Mouse (Mus musculus) heart, embryonic 13.5 days (tissue): ENCODE measurements around the gene Rufy1. TPM values are rescaled to one million over a fixed set of nuclear protein-coding genes. Genes with fewer than 3 reads are reported as not detected.
A peak's percentile ranks its signal among the peaks of the same experiment; 100 is the strongest.

ENCODE experiments used
- ATAC-seq: fragments of 200-750 bp; cut with Nextera tagmentation; 2 replicates; pipeline ENCODE4 v1.8.0; 2017; ENCODE audit warnings: moderate TSS enrichment; ENCODE audit not compliant: insufficient number of reproducible peaks, low FRiP score, low TSS enrichment; ENCODE audit errors: extremely low read depth
- H3K27ac ChIP-seq: fragments of 300-500 bp; sonication (generic); replicated peaks from 2 replicates; pipeline ENCODE4 v1.5.1; 2015; ENCODE audit warnings: moderate library complexity, mild to moderate bottlenecking, inconsistent platforms
- H3K27me3 ChIP-seq: fragments of 300-500 bp; sonication (generic); replicated peaks from 2 replicates; pipeline ENCODE4 v1.6.1; 2015; ENCODE audit warnings: mild to moderate bottlenecking, inconsistent platforms
- H3K36me3 ChIP-seq: fragments of 300-500 bp; sonication (generic); 2 replicates; pipeline ENCODE4 v1.6.1; 2015; ENCODE audit warnings: mild to moderate bottlenecking, inconsistent platforms
- H3K4me1 ChIP-seq: fragments of 300-500 bp; sonication (generic); 2 replicates; pipeline ENCODE4 v1.6.1; 2015; ENCODE audit warnings: inconsistent platforms
- H3K4me2 ChIP-seq: fragments of 300-500 bp; sonication (generic); 2 replicates; pipeline ENCODE4 v1.6.1; 2015; ENCODE audit warnings: inconsistent platforms, mild to moderate bottlenecking, moderate library complexity
- H3K4me3 ChIP-seq: fragments of 300-500 bp; sonication (generic); 2 replicates; pipeline ENCODE4 v1.5.1; 2015; ENCODE audit warnings: moderate library complexity, mild to moderate bottlenecking, inconsistent platforms
- H3K9ac ChIP-seq: fragments of 300-500 bp; sonication (generic); 2 replicates; pipeline ENCODE4 v1.6.1; 2015; ENCODE audit warnings: inconsistent platforms, mild to moderate bottlenecking, moderate library complexity
- H3K9me3 ChIP-seq: fragments of 300-500 bp; sonication (generic); 2 replicates; pipeline ENCODE4 v1.6.1; 2016; ENCODE audit warnings: inconsistent platforms
- WGBS: fragments of 180-500 bp; shearing (Covaris S2); methylation state at CpG from one replicate; pipeline ENCODE4 v1.1.7; 2015; ENCODE audit warnings: mixed read lengths; 5-methylcytosine and 5-hydroxymethylcytosine counted together
- polyA plus RNA-seq: library from polyadenylated mRNA; unstranded; fragments of >200 nt; fragmentation: Nextera tagmentation; extraction: Ambion mirVana; gene quantifications from 2 replicates; pipeline ENCODE4 v1.2.1, GENCODE M21; 2015

Rufy1 gene
- polyA plus RNA-seq, 1 experiment from 2014 or later, result 19.5 TPM

DNA sequence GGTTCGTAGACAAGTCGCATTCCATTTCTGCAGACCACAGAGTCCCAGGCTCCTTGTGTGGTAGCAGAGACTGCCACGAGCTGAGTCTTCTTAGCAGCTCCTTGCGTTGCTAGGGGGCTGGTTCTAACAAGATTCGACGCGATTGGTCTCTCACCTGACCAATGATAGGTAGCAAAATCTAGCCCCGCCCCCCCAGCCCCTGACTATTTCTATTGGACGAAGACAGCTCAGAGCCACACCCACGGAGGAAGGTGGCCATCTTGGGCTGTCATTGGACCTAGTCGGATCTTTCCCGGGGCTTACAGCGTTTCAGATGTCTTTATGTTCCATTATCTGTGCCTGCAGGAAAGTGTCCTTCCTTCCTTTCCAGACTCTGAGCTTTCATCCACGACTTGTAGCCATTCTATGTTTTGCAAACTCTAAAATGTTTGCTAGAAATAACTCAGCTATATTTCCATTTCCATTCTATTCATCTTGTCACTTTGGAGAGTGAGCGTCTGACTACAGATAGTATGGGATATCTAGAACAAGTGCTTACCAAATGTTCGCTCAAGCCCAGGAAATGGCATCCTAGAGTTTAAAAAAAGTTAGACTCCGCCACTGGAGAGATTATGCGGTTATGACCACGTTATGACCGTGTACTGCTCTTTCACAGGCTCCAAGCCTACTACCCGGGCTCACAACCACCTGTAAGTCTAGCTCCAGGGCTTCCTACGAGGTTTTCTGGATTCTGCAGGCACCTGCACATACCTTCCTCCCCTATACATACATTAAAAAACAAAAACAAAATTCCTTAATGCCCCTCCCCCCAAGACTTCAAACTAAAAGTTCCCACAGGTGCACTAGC is 8.8 kb downstream of the Rufy1 start:
- Histone ChIP-seq H3K9ac (peak overlapping the region; percentile 41), H3K4me3 (peak overlapping the region; percentile 46), H3K9me3 (no peaks in the 10 kb centered on the region), H3K27me3 (no peaks in the 10 kb centered on the region), H3K27ac (peak overlapping the region; percentile 17), H3K4me2 (peak overlapping the region; percentile 72), H3K36me3 (peaks cover 31% of the 10 kb centered on the region), H3K4me1 (peaks cover 16% of the 10 kb centered on the region)
- WGBS, result 21% methylated on average over 22 of the region's 22 CpGs
- ATAC-seq, result peak; percentile 73

DNA sequence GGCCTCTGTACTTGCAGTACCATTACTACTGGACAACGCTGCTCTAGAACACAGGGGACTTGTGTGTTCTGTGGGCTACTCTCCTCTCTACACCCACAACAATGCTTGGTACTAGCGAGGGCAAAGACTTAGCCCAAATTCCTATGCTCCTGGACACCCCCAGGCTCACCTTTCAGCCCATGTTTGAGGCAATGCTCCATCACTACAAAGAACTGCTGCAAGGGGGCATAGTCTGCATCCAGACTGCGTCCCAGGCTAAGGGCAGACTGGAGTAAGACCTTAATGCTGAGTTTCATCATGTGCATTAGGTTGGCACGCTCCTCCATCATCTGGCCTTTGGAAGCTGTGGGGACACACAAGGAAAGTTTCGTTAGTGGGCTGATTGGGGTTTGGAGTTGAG is 9.5 kb downstream of the Rufy1 start:
- no peak overlapping the region for H3K27ac ChIP-seq
- peak overlapping the region; percentile 41; the same call in 1 of the 2 replicates for H3K9ac ChIP-seq
- no peaks in the 10 kb centered on the region for H3K9me3 ChIP-seq
- no peak for ATAC-seq
- H3K4me2 ChIP-seq, result peak overlapping the region; percentile 72
- no peaks in the 10 kb centered on the region for H3K27me3 ChIP-seq
- WGBS, result 53% methylated on average over 5 of the region's 5 CpGs
- H3K36me3 ChIP-seq, result peaks cover 38% of the 10 kb centered on the region
- H3K4me3 ChIP-seq, result peak overlapping the region; percentile 46
- peaks cover 16% of the 10 kb centered on the region for H3K4me1 ChIP-seq

DNA sequence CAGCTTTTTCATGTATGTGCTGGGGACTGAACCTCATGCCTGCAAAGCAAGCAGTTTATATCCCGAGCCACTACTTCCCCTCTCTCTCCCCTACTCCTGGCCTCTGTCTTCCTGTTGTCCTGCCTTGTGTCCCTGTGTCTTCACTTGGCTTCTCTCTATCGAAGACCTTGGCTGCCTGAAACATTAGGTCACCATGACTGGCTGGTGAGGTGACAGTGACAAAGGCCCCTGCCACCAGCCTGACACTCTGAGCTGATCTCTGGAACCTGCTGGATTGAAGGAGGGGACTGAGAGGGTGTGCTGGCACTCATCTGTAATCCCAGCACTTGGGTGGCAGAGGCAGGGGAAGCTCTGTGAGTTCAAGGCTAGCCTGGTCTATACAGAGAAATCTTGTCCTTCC is 13.1 kb downstream of the Rufy1 start:
- no peak for ATAC-seq
- Histone ChIP-seq H3K9me3 (no peaks in the 10 kb centered on the region), H3K27me3 (no peaks in the 10 kb centered on the region), H3K4me1 (peaks cover 12% of the 10 kb centered on the region), H3K9ac (no peak overlapping the region), H3K27ac (no peak overlapping the region), H3K4me3 (no peak overlapping the region), H3K4me2 (no peak overlapping the region), H3K36me3 (peaks cover 72% of the 10 kb centered on the region)
- WGBS, result 43% methylated on average over 2 of the region's 2 CpGs

DNA sequence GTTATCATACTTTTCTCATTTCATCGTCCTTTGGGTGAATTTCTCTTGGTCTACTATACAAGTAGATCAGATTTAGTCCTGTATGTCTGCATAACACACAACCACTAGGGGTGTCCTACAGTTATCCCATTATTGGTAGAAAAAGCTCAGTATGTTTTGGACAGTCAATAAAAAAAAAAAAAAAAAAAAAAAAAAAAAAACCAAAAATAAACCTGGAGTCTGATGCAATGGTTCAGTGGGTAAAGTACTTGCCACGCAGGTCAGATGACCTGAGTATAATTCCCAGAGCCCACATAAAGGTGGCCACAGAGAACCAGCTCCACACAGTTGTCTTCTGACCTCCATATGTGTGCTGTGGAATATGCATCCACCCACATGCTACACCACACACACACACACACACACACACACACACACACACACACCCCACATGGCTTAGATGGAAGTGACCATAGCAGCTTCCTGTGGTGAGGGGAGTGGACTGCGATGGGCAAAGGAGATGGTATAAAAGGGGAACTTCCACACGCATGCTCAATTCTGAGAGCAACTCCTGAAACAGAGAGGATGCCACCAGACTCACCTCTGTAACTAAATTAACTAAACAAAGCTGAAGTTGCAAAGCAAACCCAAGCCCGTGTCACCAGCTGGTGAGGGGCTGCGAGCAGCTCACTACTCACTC is 15.2 kb downstream of the Rufy1 start:
- Histone ChIP-seq H3K4me2 (no peak overlapping the region), H3K4me3 (no peak overlapping the region), H3K9ac (no peak overlapping the region), H3K9me3 (no peaks in the 10 kb centered on the region), H3K36me3 (peaks cover 81% of the 10 kb centered on the region), H3K27me3 (no peaks in the 10 kb centered on the region), H3K4me1 (no peaks in the 10 kb centered on the region), H3K27ac (no peak overlapping the region)
- WGBS, result 86% methylated on average over 6 of the region's 6 CpGs
- no peak for ATAC-seq

DNA sequence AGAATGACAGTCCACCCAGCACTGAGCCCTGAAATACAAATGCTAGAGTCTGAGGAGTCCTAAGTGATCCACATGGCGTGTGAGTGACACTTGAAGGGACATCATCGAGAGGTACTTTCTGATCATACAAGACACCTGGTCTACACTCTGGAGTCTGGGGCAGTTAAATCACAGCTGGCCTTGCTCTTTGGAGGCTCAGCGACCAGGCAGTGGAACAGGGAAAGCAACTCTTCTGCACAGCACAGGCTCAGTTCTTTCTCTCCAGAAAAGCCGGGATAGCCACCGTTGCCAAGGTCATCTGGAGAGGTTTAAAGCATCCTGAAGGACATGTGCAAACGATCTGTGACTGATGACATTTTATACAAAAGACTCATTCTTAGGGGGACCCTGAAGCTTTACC is 23.7 kb downstream of the Rufy1 start:
- Histone ChIP-seq H3K4me3 (no peak overlapping the region), H3K27ac (no peak overlapping the region), H3K27me3 (no peaks in the 10 kb centered on the region), H3K9me3 (no peaks in the 10 kb centered on the region), H3K4me1 (peaks cover 20% of the 10 kb centered on the region), H3K4me2 (no peak overlapping the region), H3K9ac (no peak overlapping the region), H3K36me3 (peaks cover 69% of the 10 kb centered on the region)
- ATAC-seq, result no peak
- WGBS, result 58% methylated on average over 6 of the region's 6 CpGs

DNA sequence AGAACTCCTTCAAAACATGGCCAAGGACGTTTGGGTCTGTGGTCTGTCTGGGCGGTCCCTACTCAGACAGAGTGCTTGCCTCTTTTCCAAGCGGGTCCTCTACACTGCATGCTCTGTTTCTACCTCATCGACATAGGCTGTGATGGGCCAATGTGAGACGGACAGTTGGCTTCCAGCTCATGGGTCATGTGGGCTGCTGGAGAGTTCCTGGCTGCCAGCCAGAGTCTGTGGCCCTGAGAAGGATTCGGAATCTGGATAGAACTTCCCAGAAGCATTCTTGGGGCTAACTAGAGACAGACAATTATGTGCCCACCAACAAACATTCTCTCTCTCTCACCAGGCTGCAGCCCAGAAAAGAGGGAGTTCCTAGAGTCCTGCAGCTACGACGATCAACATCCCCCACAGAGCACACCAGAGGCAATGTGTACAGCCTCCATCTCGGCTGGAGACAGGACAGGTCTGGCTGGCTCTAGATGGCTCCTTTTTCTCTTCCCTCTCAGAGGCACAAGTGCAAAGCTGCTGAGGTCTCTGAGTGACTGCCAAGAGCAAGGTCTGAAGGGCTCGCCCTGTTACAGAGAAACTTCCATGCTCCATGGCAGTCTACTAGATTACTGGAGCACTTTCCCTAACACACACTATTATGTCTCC is 27.4 kb downstream of the Rufy1 start:
- Histone ChIP-seq H3K4me2 (peak overlapping the region; percentile 6), H3K4me3 (no peak overlapping the region), H3K4me1 (peaks cover 20% of the 10 kb centered on the region), H3K9me3 (no peaks in the 10 kb centered on the region), H3K27ac (peak overlapping the region; percentile 80), H3K27me3 (no peaks in the 10 kb centered on the region), H3K9ac (peak overlapping the region; percentile 24; the same call in 1 of the 2 replicates), H3K36me3 (peaks cover 73% of the 10 kb centered on the region)
- ATAC-seq, result no peak
- WGBS, result 46% methylated on average over 10 of the region's 10 CpGs

DNA sequence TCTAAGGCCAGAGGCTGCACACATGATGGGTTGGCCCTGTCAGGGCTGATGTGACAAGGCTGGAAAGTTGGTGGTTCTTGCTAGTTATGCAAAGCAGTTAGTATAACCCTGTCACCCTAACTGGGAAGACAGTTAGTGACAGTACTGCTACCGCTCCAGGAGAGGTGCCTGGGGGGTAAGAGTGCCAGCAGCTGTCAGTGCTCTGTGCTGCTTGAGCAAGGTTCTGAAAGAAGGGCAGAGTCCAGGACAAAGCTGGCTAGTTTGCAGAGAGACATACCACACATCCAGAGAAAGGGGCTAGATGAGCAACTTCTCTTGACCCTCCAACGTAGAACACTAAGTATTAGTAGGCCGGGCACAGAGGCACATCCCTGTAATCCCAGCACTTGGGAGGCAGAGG is 28.4 kb downstream of the Rufy1 start:
- Histone ChIP-seq H3K27ac (peak overlapping the region; percentile 80), H3K9ac (no peak overlapping the region), H3K4me2 (no peak overlapping the region), H3K27me3 (no peaks in the 10 kb centered on the region), H3K4me3 (no peak overlapping the region), H3K36me3 (peaks cover 81% of the 10 kb centered on the region), H3K4me1 (peaks cover 20% of the 10 kb centered on the region), H3K9me3 (no peaks in the 10 kb centered on the region)
- WGBS, result 85% methylated on average over 3 of the region's 3 CpGs
- ATAC-seq, result no peak

DNA sequence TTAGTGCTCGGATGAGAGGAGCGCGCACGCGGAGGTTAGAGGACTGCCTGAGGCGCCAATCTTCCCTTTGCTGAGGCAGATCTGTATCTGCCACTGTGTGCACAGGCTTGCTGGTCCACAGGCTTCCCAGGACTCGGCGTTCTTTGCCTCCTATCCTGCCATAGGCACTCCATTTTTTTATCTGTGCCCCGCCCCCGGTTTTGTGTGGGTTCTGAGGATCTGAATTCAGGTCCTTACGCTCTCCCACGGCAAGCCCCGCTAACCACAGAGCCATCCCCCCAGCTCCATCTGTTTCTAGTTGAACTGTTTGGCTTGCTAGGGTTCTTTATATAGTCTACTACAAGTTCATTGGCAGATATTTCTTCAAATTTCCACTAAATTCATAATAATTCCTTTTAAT is 32.1 kb downstream of the Rufy1 start:
- H3K36me3 ChIP-seq, result peaks cover 88% of the 10 kb centered on the region
- H3K27ac ChIP-seq, result no peak overlapping the region
- H3K4me1 ChIP-seq, result peaks cover 19% of the 10 kb centered on the region
- no peak for ATAC-seq
- no peaks in the 10 kb centered on the region for H3K27me3 ChIP-seq
- H3K9ac ChIP-seq, result no peak overlapping the region
- no peaks in the 10 kb centered on the region for H3K9me3 ChIP-seq
- H3K4me3 ChIP-seq, result no peak overlapping the region
- WGBS, result 76% methylated on average over 13 of the region's 13 CpGs
- no peak overlapping the region for H3K4me2 ChIP-seq

DNA sequence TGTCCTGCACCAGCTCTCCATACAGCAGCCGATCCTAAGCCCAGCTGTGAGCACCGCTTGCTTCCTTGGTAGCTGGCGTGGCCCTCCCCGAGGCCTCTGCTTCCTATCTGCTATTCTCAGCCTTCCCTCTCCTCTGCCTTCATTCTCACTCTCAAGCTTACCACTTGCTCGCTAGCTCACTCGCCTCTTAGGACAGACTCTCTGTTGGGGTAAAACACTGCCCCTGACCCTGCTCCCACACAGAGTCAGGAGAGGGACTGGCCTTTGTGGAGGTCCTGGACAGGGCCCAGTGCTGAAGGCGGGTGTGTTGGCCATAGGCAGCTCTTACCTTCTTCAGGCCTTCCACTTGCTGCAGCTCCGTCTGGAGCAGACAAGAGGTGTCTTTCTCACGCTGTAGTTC is 33.6 kb downstream of the Rufy1 start:
- Histone ChIP-seq H3K9ac (no peak overlapping the region), H3K4me3 (no peak overlapping the region), H3K4me2 (no peak overlapping the region), H3K27me3 (no peaks in the 10 kb centered on the region), H3K27ac (no peak overlapping the region), H3K4me1 (peaks cover 6% of the 10 kb centered on the region; the same call in 1 of the 2 replicates), H3K9me3 (no peaks in the 10 kb centered on the region), H3K36me3 (peaks cover 91% of the 10 kb centered on the region)
- WGBS, result 70% methylated on average over 9 of the region's 9 CpGs
- ATAC-seq, result no peak

DNA sequence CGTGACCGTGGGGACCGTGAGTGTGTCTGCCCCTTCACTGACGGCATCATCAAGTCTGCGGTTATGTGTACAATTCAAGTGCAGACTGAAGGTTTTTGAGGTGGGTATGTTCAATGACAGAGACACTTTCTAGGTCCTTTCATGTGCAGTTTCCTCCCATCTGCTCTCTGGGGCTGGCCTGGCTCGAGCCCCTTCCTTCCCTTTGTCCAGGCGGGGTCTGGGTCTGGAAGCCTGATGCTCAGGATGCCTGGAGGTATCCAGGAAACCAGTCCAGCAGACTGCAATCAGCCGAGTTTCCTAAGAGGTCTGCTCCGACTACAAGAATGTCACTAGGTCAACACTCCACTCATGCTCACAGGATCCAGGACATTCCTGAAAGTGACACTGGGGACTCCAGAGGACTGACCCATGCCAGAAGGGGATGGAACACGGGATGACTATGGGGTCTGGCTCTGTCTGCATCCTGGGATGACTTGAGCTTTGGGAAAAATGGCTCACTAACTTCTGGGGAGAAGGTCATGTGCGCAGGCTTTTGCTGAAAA is 34.1 kb downstream of the Rufy1 start:
- peaks cover 87% of the 10 kb centered on the region for H3K36me3 ChIP-seq
- no peak for ATAC-seq
- H3K9me3 ChIP-seq, result no peaks in the 10 kb centered on the region
- peaks cover 9% of the 10 kb centered on the region for H3K4me1 ChIP-seq
- WGBS, result 73% methylated on average over 11 of the region's 11 CpGs
- H3K4me3 ChIP-seq, result no peak overlapping the region
- H3K9ac ChIP-seq, result no peak overlapping the region
- no peaks in the 10 kb centered on the region for H3K27me3 ChIP-seq
- H3K27ac ChIP-seq, result no peak overlapping the region
- no peak overlapping the region for H3K4me2 ChIP-seq

DNA sequence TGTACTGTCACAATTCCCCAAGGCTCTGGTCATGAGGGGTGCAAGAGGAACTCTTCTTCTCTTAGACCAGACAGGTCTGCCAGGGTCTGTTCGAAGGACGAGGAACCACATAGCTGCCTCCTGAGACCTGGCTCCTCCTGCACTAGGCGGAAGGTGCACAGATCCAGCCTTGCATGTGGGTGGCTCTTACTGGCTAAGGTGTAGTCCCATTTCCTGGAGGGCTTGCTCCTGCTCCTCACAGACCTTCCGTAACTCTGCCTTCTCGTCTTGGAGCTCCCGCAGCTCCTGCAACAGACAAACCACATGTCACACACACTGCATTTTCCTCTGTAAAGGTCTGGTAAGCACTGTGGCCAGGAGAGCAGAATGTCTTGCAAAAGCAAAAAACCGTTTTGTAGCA is 36.2 kb downstream of the Rufy1 start:
- no peaks in the 10 kb centered on the region for H3K27me3 ChIP-seq
- no peak overlapping the region for H3K9ac ChIP-seq
- ATAC-seq, result no peak
- peaks cover 20% of the 10 kb centered on the region for H3K4me1 ChIP-seq
- H3K36me3 ChIP-seq, result peaks cover 81% of the 10 kb centered on the region
- no peak overlapping the region for H3K4me2 ChIP-seq
- no peak overlapping the region for H3K4me3 ChIP-seq
- no peak overlapping the region for H3K27ac ChIP-seq
- WGBS, result 86% methylated on average over 7 of the region's 7 CpGs
- H3K9me3 ChIP-seq, result no peaks in the 10 kb centered on the region
